In the genomic region with DNA sequence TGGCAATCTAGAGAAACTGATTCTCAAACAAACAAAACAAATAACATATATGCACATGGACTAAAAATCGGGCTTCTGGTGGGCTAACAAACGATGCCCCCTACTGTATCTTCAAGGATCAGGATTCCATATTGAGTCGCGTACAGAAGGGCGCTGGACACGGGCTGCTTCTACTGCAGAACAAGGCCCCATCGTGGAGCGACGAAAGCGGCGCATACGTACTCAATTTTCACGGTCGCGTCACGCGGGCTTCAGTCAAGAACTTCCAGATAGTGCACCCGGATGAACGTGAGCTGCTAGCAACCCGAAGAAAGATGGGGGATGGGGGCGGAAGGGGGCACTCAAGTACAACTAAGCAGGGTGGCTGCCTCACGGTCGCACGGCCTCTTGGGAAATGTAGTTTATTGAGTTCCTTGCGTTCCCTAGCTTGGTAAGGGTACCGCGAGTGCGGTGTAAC, we compare ENCODE assay signal across 7 mouse cellular contexts. TPM values are rescaled to one million over a fixed set of nuclear protein-coding genes. Genes with fewer than 3 reads are reported as not detected.
A peak's percentile ranks its signal among the peaks of the same experiment; 100 is the strongest.
DNase-seq lines count a peak whose midpoint lies in the region; ATAC-seq lines count a peak whose summit lies in the region.

No protein-coding gene starts in this region.

- peak; percentile 92 for DNase-seq in adrenal gland, postnatal 14 days
- peak; percentile 90 for DNase-seq in embryonic facial prominence, embryonic 10.5 days (ENCODE audit: low spot score)
- DNase-seq in heart, adult 8-10 months (ENCODE audit: low spot score): peak; percentile 89
- DNase-seq in kidney, adult 8-10 months: peak; percentile 89 to 90
- peak; percentile 82 to 83 for DNase-seq in spleen, adult 18-20 months

- peak; percentile 57 for ATAC-seq in limb, embryonic 13.5 days (ENCODE audit: low FRiP score, low read depth)
- peak; percentile 78 for ATAC-seq in midbrain, embryonic 15.5 days (replicated peaks)

- H3K27me3 ChIP-seq in embryonic facial prominence, embryonic 10.5 days (replicated peaks; ENCODE audit: low read depth, poor library complexity, severe bottlenecking): no peaks in the 10 kb centered on the region
- H3K27me3 ChIP-seq in limb, embryonic 13.5 days: no peaks in the 10 kb centered on the region
- no peaks in the 10 kb centered on the region for H3K27me3 ChIP-seq in midbrain, embryonic 15.5 days (replicated peaks)

- H3K9me3 ChIP-seq in embryonic facial prominence, embryonic 10.5 days: no peaks in the 10 kb centered on the region
- no peaks in the 10 kb centered on the region for H3K9me3 ChIP-seq in limb, embryonic 13.5 days
- no peaks in the 10 kb centered on the region for H3K9me3 ChIP-seq in midbrain, embryonic 15.5 days

- H3K9ac ChIP-seq in limb, embryonic 13.5 days: peak overlapping the region; percentile 63
- H3K9ac ChIP-seq in midbrain, embryonic 15.5 days: peak overlapping the region; percentile 39

- H3K27ac ChIP-seq in embryonic facial prominence, embryonic 10.5 days (replicated peaks): peak overlapping the region; percentile 92
- H3K27ac ChIP-seq in limb, embryonic 13.5 days: peak overlapping the region; percentile 83
- H3K27ac ChIP-seq in midbrain, embryonic 15.5 days: peak overlapping the region; percentile 85

- peak overlapping the region; percentile 59 for H3K4me2 ChIP-seq in limb, embryonic 13.5 days (replicated peaks)
- peak overlapping the region; percentile 55 for H3K4me2 ChIP-seq in midbrain, embryonic 15.5 days

- peaks cover 22% of the 10 kb centered on the region for H3K36me3 ChIP-seq in embryonic facial prominence, embryonic 10.5 days (replicated peaks)
- peaks cover 16% of the 10 kb centered on the region for H3K36me3 ChIP-seq in limb, embryonic 13.5 days
- H3K36me3 ChIP-seq in midbrain, embryonic 15.5 days (replicated peaks): no peaks in the 10 kb centered on the region

- peaks cover 33% of the 10 kb centered on the region for H3K4me1 ChIP-seq in embryonic facial prominence, embryonic 10.5 days
- H3K4me1 ChIP-seq in limb, embryonic 13.5 days: peaks cover 46% of the 10 kb centered on the region
- peaks cover 21% of the 10 kb centered on the region for H3K4me1 ChIP-seq in midbrain, embryonic 15.5 days

- WGBS in embryonic facial prominence, embryonic 10.5 days: under 1% methylated on average over 28 of the region's 28 CpGs
- WGBS in limb, embryonic 13.5 days: under 1% methylated on average over 28 of the region's 28 CpGs
- WGBS in midbrain, embryonic 15.5 days: under 1% methylated on average over 28 of the region's 28 CpGs

- H3K4me3 ChIP-seq in embryonic facial prominence, embryonic 10.5 days: peak overlapping the region; percentile 67
- peak overlapping the region; percentile 51 for H3K4me3 ChIP-seq in limb, embryonic 13.5 days
- peak overlapping the region; percentile 49 for H3K4me3 ChIP-seq in midbrain, embryonic 15.5 days

RNA-seq across cellular contexts. Expression of a gene that starts 4.3 kb away (rescaled TPM):
- 37.3 and 55.7 TPM in 2 replicates for total RNA-seq in adrenal gland, postnatal 14 days (2021)
- 18.6 and 21.6 TPM in 2 replicates for polyA plus RNA-seq in embryonic facial prominence, embryonic 10.5 days (2016; fragmentation: Nextera tagmentation; extraction: Ambion mirVana)
- 10 to 100 TPM; 21.9 to 31.6 (median 28.0) TPM for total RNA-seq in heart, adult 8-10 months (2022)
- 27.5 and 28.8 TPM in 2 replicates for polyA plus RNA-seq in limb, embryonic 13.5 days (2015; fragmentation: Nextera tagmentation; extraction: Ambion mirVana)
- polyA plus RNA-seq in midbrain, embryonic 15.5 days (2015; fragmentation: Nextera tagmentation; extraction: Ambion mirVana): 11.7 and 12.5 TPM in 2 replicates

RNA-seq across cellular contexts. Expression of a gene that starts 4.4 kb away (rescaled TPM):
- total RNA-seq in adrenal gland, postnatal 14 days (2021): 3.8 and 6.5 TPM in 2 replicates
- 1.9 and 2.3 TPM in 2 replicates for polyA plus RNA-seq in embryonic facial prominence, embryonic 10.5 days (2016; fragmentation: Nextera tagmentation; extraction: Ambion mirVana)
- total RNA-seq in heart, adult 8-10 months (2022): 1 to 10 TPM; 2.6 to 4.2 (median 3.0) TPM
- polyA plus RNA-seq in limb, embryonic 13.5 days (2015; fragmentation: Nextera tagmentation; extraction: Ambion mirVana): 3.3 and 4.9 TPM in 2 replicates
- 1.3 TPM in 2 replicates for polyA plus RNA-seq in midbrain, embryonic 15.5 days (2015; fragmentation: Nextera tagmentation; extraction: Ambion mirVana)

RNA-seq across cellular contexts. Expression of a gene that starts 11.6 kb away (rescaled TPM):
- total RNA-seq in adrenal gland, postnatal 14 days (2021): 199 and 204 TPM in 2 replicates
- 115 and 123 TPM in 2 replicates for polyA plus RNA-seq in embryonic facial prominence, embryonic 10.5 days (2016; fragmentation: Nextera tagmentation; extraction: Ambion mirVana)
- 100 to 1,000 TPM; 130 to 149 (median 139) TPM for total RNA-seq in heart, adult 8-10 months (2022)
- 215 TPM in 2 replicates for polyA plus RNA-seq in limb, embryonic 13.5 days (2015; fragmentation: Nextera tagmentation; extraction: Ambion mirVana)
- polyA plus RNA-seq in midbrain, embryonic 15.5 days (2015; fragmentation: Nextera tagmentation; extraction: Ambion mirVana): 118 and 121 TPM in 2 replicates

RNA-seq across cellular contexts. Expression of a gene that starts 32.9 kb away (rescaled TPM):
- total RNA-seq in adrenal gland, postnatal 14 days (2021): 0.67 and 1.2 TPM in 2 replicates
- polyA plus RNA-seq in embryonic facial prominence, embryonic 10.5 days (2016; fragmentation: Nextera tagmentation; extraction: Ambion mirVana): 0.87 and 0.92 TPM in 2 replicates
- 1 to 10 TPM in 3 of 4 experiments, under 1 TPM in 1; 0.40 to 2.0 (median 1.1) TPM for total RNA-seq in heart, adult 8-10 months (2022)
- 0.43 and 0.98 TPM in 2 replicates for polyA plus RNA-seq in limb, embryonic 13.5 days (2015; fragmentation: Nextera tagmentation; extraction: Ambion mirVana)
- polyA plus RNA-seq in midbrain, embryonic 15.5 days (2015; fragmentation: Nextera tagmentation; extraction: Ambion mirVana): 0.37 TPM in 1 of 2 replicates, not detected in the other

RNA-seq across cellular contexts. Expression of a gene that starts 33.2 kb away (rescaled TPM):
- total RNA-seq in adrenal gland, postnatal 14 days (2021): 46.8 and 54.1 TPM in 2 replicates
- polyA plus RNA-seq in embryonic facial prominence, embryonic 10.5 days (2016; fragmentation: Nextera tagmentation; extraction: Ambion mirVana): 5.7 and 7.4 TPM in 2 replicates
- total RNA-seq in heart, adult 8-10 months (2022): 10 to 100 TPM; 10.2 to 12.8 (median 11.5) TPM
- polyA plus RNA-seq in limb, embryonic 13.5 days (2015; fragmentation: Nextera tagmentation; extraction: Ambion mirVana): 2.9 and 4.0 TPM in 2 replicates
- 4.0 and 4.1 TPM in 2 replicates for polyA plus RNA-seq in midbrain, embryonic 15.5 days (2015; fragmentation: Nextera tagmentation; extraction: Ambion mirVana)

Comparison
In these comparisons a context has a peak if more than half of its experiments do, and no peak if none do; other contexts are left out.
1. Peak in every context shown above with its lines: DNase-seq, ATAC-seq, H3K4me3 ChIP-seq and H3K27ac ChIP-seq.